Mouse (Mus musculus): ENCODE results near the gene Ugt1a6b. TPM values are rescaled to one million over a fixed set of nuclear protein-coding genes. Genes with fewer than 3 reads are reported as not detected.

Ugt1a6b gene
- polyA plus RNA-seq (2017; shearing (Covaris generic)), result not detected

DNA sequence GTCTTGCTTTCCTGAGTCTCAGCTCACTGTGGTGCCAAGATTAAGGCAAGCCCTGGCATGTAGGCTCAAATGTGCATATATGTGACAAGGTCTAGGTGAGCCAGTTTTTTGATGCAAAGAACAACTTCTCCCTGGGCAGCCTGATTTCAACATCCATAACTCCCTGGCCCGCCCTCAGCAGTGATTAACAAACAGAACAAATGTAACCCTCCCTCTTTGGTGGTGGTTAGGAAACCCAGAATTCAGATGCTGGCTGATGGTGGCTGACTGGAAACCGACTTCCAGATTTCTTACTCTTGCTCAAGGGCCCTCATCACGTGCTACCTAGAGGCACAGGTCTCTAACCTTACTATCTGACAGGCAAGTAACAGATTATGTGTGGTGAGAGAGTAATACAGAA is at the start of gene Ugt1a6b:
TSS of gene Ugt1a6b (plus strand) at position 234 of the 400 bp plus-strand sequence.

DNA sequence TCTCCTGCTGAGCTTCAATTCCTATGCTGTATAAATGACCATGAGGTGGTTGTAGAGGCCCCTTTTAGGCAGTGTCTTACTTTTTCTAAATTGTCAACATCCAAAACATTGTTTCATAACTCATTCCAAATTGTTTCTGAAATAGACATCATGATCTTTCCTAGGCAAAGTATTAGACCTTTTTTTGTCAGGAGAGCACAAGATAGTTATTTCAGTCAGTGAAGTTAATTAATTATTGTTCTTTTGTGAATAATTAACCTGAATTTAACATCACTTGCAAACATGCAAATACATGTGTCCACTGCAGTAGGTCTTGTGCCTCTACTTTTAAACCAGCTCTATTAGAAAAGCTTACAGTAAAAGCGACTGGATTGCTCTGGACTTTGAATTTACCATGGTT is 48.0 kb upstream of the Ugt1a6b start, which contains the start of gene Ugt1a10:
TSS of gene Ugt1a10 (plus strand) at position 301 of the 400 bp plus-strand sequence.

DNA sequence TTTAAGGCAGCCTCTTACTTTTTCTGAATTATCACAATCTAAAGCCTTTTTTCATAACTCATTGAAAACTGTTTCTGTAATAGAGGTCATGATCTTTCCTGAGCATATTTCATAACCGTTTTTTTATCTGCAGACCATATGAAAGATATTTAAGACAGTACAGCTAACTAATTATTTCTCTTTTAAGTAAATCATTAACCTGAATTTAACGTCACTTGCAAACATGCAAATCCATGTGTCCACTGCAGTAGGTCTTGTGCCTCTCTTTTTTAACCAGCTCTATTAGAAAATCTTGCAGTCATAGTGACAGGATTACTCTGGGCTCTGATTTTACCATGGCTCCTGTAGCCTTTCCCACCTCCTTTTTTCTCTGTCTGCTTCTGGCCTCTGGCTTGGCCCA is 32.6 kb upstream of the Ugt1a6b start, which contains the start of gene Ugt1a9:
TSS of gene Ugt1a9 (plus strand) at position 306 of the 400 bp plus-strand sequence.

DNA sequence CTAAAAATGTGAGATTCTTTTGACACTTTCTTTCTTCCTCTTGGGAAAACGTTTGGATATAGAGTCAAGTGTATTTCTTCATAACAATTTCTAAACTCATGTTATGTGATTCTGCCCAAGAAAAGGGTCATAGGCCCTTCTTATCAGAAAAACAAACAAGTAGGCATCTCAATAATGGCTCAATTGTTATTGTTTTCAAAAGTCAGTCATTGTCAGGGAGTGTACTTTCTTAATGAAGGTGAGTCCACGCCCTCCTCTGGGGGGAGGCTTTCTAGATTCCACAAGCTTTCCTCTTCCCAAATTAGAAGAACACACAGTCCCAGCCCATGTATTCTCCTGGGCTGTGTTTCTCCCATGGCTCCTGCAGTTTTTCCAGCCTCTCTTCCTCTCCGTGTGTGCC is 15.5 kb upstream of the Ugt1a6b start, which contains the start of gene Ugt1a8:
TSS of gene Ugt1a8 (plus strand) at position 301 of the 400 bp plus-strand sequence.

GRCm38 (mm10) chr1:88094941-88095492 is 8.0 kb upstream of the Ugt1a6b start, which contains the start of gene Ugt1a7c:
Ugt1a7c (plus strand) TSS chr1:88095062.

DNA sequence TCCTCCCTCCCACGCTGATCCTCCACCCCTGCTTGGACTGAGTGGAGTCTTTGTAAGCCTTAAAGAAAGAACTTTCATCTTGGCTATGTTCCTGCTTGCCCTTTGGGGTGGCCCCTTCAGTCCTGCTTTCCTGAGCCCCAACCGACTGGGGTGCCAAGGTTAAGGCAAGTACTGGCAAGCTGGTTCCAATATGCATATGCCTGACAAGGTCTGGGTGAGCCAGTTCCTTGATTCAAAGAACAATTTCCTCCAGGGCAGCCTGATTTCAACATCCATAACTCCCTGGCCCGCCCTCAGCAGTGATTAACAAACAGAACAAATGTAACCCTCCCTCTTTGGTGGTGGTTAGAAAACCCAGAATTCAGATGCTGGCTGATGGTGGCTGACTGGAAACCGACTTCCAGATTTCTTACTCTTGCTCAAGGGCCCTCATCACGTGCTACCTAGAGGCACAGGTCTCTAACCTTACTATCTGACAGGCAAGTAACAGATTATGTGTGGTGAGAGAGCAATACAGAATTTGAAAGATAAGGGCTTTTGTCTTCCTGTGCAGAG is 31.5 kb downstream of the Ugt1a6b start, which contains the start of gene Ugt1a6a:
TSS of gene Ugt1a6a (plus strand) at position 353 of the 555 bp plus-strand sequence.

DNA sequence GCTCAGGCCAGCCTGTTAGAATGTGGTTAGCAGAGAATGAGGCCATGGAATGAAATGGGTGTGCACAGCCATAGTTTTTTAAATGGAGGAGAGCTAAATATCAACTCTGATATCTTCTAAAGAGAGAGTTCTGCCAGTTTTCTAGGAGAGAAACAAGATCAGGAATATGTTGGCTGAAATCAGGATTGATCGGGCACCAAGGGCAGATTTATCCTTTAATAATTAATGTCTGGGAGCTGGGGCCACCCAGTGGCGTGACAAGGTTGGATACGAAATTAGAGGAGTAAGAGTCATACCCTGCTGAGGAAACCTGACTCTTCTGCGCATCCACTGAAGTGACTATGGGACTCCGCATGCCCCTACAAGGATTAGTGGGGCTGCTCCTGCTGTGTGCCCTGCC is 62.7 kb downstream of the Ugt1a6b start, which contains the start of gene Ugt1a5:
TSS of gene Ugt1a5 (plus strand) at position 302 of the 400 bp plus-strand sequence.

GRCm38 (mm10) chr1:88200456-88200855 is 97.4 kb downstream of the Ugt1a6b start, which contains the start of gene Ugt1a2:
Ugt1a2 (plus strand) TSS chr1:88200601.

GRCm38 (mm10) chr1:88205294-88205922 is 102.4 kb downstream of the Ugt1a6b start, which contains the start of gene Dnajb3:
Dnajb3 (minus strand) TSS chr1:88205782.

GRCm38 (mm10) chr1:88211812-88212211 is 108.8 kb downstream of the Ugt1a6b start, which contains the start of gene Ugt1a1:
Ugt1a1 (plus strand) TSS chr1:88211959.

DNA sequence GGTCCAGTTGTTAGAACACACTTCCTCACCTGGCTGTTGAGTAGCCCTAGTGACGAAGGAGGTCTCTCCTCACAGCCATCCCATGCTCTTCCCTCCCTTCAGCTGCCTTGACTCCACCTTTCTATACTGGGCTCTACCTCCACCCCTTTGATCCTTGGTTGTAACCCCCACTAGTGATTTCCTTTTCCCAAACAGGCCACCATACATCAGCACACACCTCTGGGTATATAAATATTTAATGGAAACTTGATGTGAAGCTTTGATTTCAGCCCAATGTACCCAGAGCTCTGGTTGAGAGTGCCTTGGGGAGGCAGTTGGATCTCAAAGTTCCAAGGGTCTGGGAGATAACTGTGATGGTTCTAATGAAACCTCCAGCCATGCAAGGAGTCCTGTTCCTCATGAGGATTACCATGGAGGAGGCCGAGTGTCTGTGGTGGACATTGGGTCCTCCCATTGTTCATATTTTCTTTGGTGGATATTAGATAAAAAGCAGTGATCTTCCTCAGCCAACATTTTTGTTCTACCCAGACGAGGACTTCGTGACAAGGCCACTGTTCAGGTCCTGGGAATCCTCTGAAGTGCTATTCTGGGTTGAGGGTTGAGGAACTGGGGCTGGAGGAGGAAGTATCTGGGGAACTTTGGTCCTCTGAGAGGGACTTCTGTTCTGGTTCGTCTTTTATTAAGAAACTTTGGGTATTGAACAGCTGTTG is 123.8 kb downstream of the Ugt1a6b start, which contains the start of gene Mroh2a:
TSS of gene Mroh2a (plus strand) at position 317 of the 710 bp plus-strand sequence.

Other genes starting within 250 kb of the Ugt1a6b start
- gene Dgkd, start 250.0 kb upstream of the Ugt1a6b start, polyA plus RNA-seq (2017; shearing (Covaris generic)), result 10 to 100 TPM; 88.6 to 94.2 TPM
- gene Usp40, start 94.7 kb upstream of the Ugt1a6b start, polyA plus RNA-seq (2017; shearing (Covaris generic)), result 10 to 100 TPM; 16.2 to 17.5 TPM
- not detected for gene Ugt1a10, start 47.9 kb upstream of the Ugt1a6b start, polyA plus RNA-seq (2017; shearing (Covaris generic))
- gene Ugt1a9, start 32.5 kb upstream of the Ugt1a6b start, polyA plus RNA-seq (2017; shearing (Covaris generic)), result under 1 TPM in 1 of 2 experiments, not detected in 1; 0.24 TPM
- not detected for gene Ugt1a8, start 15.4 kb upstream of the Ugt1a6b start, polyA plus RNA-seq (2017; shearing (Covaris generic))
- gene Ugt1a7c, start 8.2 kb upstream of the Ugt1a6b start, polyA plus RNA-seq (2017; shearing (Covaris generic)), result under 1 TPM; 0.28 to 0.30 TPM
- gene Ugt1a6a, start 31.6 kb downstream of the Ugt1a6b start, polyA plus RNA-seq (2017; shearing (Covaris generic)), result under 1 TPM; 0.38 to 0.97 TPM
- gene Ugt1a5, start 62.8 kb downstream of the Ugt1a6b start, polyA plus RNA-seq (2017; shearing (Covaris generic)), result not detected
- under 1 TPM in 1 of 2 experiments, not detected in 1; 0.32 TPM for gene Ugt1a2, start 97.3 kb downstream of the Ugt1a6b start, polyA plus RNA-seq (2017; shearing (Covaris generic))
- gene Dnajb3, start 102.5 kb downstream of the Ugt1a6b start, polyA plus RNA-seq (2017; shearing (Covaris generic)), result under 1 TPM; 0.71 to 0.72 TPM
- under 1 TPM in 1 of 2 experiments, not detected in 1; 0.42 TPM for gene Ugt1a1, start 108.7 kb downstream of the Ugt1a6b start, polyA plus RNA-seq (2017; shearing (Covaris generic))
- 1 to 10 TPM in 1 of 2 experiments, under 1 TPM in 1; 0.66 to 1.7 TPM for gene Mroh2a, start 123.7 kb downstream of the Ugt1a6b start, polyA plus RNA-seq (2017; shearing (Covaris generic))
- gene Hjurp, start 174.4 kb downstream of the Ugt1a6b start, polyA plus RNA-seq (2017; shearing (Covaris generic)), result 10 to 100 TPM; 65.5 to 68.2 TPM
- under 1 TPM in 1 of 2 experiments, not detected in 1; 0.33 TPM for gene Trpm8, start 174.4 kb downstream of the Ugt1a6b start, polyA plus RNA-seq (2017; shearing (Covaris generic))

All from activated CD4-positive, CD25-positive, alpha-beta regulatory T cell (primary cell).